Mouse (Mus musculus): ENCODE results near the gene Ism2.
"Not testable (repeated sequence)": the region's sequence is repeated elsewhere in the genome, so short reads cannot be mapped to it uniquely, and the experiment has no call there.

Gene Ism2

GRCm38 (mm10) chr12:87293934-87294333, 5.6 kb downstream of the Ism2 start:
- DNase-seq (ENCODE audit: extremely low read depth, low read depth, low spot score) = no peak

GRCm38 (mm10) chr12:87289100-87289499, 10.4 kb downstream of the Ism2 start:
- no peak for DNase-seq (ENCODE audit: extremely low read depth, low read depth, low spot score)

- DNase-seq (ENCODE audit: extremely low read depth, low read depth, low spot score) = no peak
Measured at GRCm38 (mm10) chr12:87284726-87285125, 14.8 kb downstream of the Ism2 start.

DNA sequence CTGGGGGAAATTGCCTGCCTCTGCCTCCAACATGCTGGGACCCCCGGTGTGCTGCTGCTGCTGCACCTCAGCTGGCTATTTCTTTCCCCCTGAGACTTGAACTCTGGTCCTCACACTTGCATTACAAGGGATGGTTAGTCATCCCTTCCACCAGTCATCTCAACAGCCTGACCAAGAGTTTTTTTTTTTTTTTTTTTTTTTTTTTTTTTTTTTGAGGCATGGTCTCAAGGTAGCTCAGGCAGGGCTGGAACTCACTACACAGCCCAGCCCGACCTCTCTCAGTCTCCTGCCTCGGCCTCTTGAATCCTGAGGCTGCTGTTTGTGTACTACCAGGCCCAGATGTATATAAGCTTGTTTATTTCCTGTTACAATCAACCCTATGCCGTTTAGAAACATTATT, 15.2 kb downstream of the Ism2 start:
- DNase-seq (ENCODE audit: extremely low read depth, low read depth, low spot score) = no peak

DNA sequence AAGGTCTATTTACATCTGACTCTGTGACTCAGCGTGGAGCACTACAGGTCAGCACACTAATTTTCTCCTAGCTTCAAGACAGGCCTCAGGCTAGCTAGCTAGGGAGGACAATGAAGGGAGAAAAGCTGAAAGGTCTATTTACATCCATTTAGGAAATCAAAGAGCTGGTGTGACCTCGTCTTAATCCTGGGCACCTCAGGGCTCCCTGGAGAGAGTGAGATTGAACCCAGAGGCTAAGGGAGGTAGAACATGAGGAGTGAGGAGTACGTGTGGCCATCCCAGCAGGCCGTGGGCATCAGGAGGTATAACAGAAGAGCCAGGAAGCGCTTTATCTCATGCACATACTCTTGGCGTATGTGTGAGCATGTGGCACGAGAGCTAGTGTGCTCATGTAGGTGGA, 15.8 kb downstream of the Ism2 start:
- no peak for DNase-seq (ENCODE audit: extremely low read depth, low read depth, low spot score)

DNA sequence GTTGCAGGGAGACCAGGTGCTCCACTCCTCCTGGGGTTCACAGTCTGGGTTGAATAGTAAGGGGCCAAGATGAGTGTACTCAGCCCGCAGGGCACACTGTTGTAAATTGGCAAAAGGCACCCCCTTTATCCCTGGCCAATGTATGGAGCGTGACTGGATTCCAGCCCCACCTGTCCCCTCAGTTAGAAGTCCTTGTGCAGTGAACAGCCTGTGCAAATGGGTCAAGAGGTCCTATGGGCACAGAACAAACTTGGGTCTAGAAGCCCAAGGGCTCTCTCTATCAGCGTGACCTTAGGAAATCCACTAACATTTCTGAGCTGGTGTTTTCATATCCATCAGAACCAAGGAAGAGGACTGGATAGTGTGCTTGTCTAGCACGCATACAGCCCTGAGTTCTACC, 16.8 kb downstream of the Ism2 start:
- DNase-seq (ENCODE audit: extremely low read depth, low read depth, low spot score) = no peak

DNA sequence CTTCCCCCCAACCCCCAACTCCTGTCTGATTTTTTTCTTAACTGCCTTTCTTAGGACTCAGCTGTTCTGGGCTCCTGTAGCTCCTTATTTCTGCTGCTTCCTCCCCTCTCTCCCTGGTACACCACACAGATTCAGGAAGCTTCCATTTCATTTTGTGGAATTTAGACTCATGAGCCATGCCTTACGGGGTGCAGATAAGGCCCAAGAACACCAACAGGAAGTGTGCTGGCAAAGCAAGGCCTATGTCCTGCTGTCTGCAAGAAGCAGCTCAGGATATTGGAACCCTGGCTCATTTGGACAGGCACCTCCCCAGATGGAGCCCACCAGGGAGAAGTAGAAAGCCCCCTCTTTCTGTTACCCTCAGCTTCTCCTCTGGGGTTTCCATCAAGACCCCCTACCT, 17.7 kb downstream of the Ism2 start:
- DNase-seq (ENCODE audit: extremely low read depth, low read depth, low spot score) = no peak

- DNase-seq (ENCODE audit: extremely low read depth, low read depth, low spot score) = no peak
Measured at GRCm38 (mm10) chr12:87279879-87280278, 19.6 kb downstream of the Ism2 start.

DNA sequence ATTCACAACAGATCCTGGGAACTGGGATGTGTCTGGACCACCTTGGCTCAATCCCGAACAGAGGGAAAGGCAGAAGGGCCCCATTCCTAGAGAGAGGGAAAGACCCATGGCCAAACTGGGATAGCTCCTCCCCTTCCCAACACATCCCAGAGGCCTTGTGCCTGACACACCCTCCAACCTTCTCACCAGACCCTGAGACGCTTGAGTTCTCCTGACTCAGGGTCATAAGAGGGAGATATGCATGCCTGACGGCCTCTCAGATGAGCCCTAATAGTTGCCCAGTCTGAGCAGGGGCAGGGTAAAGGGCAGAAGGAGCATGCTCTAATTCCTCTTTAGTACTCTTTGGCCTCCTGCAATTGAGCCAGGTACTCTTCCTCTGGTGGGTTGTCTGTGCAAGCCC, 20.2 kb downstream of the Ism2 start:
- no peak for DNase-seq (ENCODE audit: extremely low read depth, low read depth, low spot score)

GRCm38 (mm10) chr12:87278118-87278730, 21.3 kb downstream of the Ism2 start:
- no peak for DNase-seq (ENCODE audit: extremely low read depth, low read depth, low spot score)

DNA sequence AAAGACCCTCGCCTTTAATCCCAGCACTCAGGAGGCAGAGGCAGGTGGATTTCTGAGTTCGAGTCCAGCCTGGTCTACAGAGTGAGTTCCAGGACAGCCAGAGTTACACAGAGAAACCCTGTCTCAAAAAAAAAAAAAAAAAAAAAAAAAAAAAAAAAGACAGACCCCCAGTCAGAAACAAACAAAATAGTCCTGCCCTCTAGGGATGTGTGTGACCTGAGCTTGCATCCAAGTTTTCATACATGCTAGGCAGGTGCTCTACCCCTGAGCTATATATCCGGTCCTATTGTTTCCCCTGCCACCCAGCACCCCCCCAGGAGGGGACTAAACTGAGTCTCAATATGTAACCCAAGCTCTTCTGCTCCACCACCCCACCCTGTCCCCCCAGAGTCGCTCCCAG, 22.3 kb downstream of the Ism2 start:
- not testable (repeated sequence) for DNase-seq (ENCODE audit: extremely low read depth, low read depth, low spot score)

DNA sequence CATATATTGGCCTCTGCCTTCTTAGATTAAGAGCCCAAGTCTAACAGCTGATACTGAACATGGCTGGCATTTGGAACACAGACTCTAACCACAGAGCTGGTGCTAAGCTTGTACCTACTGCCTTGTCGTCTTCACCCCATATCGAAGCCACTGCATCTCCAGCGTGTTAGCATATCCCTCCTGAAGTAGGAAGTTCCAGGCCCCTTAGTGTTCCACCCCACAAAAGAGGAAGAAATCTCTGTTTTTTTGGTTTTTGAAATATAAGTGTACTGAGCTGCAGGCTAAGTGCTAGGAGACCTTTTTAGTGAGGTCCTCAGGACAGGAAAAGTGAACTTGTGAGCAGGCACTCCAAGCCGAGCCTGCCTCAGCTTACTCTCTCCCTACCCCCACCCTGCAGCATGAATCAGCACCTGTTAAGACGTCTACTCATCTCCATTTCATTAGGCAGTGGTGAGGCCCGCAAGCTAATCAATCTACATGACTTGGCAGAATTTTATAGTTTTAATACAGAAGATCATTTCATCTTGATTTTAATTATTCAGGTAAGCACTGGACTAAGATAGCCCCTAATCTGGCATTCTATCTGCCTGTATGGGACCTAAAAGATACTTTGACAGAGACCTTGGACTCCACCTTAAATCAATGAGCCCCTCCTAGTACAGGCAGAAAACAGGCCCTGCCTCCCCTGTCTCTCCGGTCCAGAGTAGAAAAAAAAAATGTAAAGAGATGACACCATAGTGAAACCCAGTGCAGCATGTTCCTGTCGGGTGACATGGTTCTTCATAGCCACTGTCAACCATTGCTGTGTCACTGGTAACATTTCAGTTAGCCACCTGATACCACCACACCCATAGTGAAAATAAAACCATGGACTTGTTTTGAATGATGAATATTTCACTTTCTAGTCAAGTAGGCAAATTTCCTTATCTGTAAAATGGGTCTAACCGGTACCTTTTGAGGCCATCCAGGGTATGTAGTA, 24.4 kb downstream of the Ism2 start:
- no peak for DNase-seq (ENCODE audit: extremely low read depth, low read depth, low spot score)

- DNase-seq (ENCODE audit: extremely low read depth, low read depth, low spot score) = no peak
Measured at GRCm38 (mm10) chr12:87267682-87268081, 31.8 kb downstream of the Ism2 start.

GRCm38 (mm10) chr12:87266827-87267603, 32.5 kb downstream of the Ism2 start:
- peak; percentile 36 for DNase-seq (ENCODE audit: extremely low read depth, low read depth, low spot score)

GRCm38 (mm10) chr12:87266108-87266826, 33.2 kb downstream of the Ism2 start, which contains the start of the genes Vipas39 and Ahsa1:
Gene Vipas39, minus strand, starts transcription at chr12:87266256.
Gene Ahsa1, plus strand, starts transcription at chr12:87266479.
- peak; percentile 92 for DNase-seq (ENCODE audit: extremely low read depth, low read depth, low spot score)

DNA sequence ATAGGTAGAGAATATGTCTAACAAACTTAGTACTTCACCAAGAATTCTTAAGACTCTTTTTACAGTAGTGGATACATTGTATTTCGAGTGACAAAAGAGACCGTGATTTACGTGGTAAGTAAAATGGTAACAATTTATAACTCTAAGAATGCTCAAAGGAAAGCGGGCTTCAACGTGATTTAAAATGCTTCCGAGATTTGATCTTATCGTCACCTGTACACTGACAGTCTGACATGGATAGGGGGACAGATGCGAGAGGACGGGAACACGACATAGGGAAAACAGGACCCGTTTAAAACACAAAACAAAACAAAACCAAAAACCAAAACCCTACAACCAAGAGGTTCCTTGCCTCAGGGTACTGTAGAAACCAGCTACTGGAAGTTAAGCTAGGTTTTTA, 34.1 kb downstream of the Ism2 start:
- no peak for DNase-seq (ENCODE audit: extremely low read depth, low read depth, low spot score)

DNA sequence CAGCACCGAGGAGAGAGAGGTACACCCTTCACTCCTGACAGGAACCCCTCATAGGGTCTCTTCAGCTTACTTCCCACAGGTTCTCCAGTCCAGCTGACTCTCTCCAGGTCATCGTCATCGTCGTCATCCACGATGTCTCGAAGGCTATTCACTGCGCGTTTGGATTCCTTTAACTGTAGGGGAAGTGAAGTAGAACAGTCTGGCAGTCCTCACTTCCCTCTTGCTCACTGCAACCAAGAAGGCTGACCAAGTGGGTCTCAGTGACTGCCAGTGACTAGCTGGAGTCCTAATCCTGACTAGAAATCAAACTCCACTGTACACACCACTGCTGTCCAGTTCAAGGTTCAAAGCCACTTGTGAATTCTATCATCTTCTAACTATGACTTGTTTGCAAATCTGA, 38.9 kb downstream of the Ism2 start:
- no peak for DNase-seq (ENCODE audit: extremely low read depth, low read depth, low spot score)

DNA sequence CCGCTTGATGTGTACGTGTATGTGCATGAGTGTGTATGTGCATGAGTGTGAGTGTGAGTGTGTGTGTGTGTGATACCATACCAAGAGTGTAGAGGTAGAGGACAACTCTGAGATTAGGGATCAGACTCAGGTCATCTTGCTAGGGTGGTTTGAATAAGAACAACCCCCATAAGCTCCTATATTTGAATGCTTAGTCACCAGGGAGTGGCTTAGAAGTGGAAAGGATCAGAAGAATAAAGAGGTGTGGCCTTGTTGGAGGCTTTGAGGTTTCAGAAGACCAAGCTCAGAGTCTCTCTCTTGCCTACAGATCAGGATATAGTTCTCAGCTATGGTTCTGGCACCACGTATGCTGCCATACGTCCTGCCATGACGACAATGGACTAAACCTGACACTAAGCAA, 42.9 kb downstream of the Ism2 start:
- no peak for DNase-seq (ENCODE audit: extremely low read depth, low read depth, low spot score)

DNA sequence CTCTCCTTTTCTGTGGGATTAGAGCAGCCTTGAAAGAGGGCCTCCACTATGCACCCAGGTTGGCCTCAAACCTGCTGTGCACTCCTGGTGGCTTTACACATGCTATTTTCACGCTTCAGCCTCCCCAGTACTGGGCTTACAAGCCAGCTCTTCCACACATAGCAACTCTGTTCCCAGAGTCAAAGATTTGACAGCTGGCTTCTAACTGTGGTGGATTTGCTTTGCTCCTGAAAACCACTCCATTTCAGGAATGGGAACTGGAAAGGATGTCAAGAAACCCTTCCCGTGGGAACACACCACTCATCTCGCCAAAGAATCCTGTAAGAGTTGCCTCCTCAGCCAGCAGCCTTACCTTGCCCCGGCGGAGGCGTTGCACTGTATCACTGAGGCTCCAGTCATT, 45.6 kb downstream of the Ism2 start:
- no peak for DNase-seq (ENCODE audit: extremely low read depth, low read depth, low spot score)

DNA sequence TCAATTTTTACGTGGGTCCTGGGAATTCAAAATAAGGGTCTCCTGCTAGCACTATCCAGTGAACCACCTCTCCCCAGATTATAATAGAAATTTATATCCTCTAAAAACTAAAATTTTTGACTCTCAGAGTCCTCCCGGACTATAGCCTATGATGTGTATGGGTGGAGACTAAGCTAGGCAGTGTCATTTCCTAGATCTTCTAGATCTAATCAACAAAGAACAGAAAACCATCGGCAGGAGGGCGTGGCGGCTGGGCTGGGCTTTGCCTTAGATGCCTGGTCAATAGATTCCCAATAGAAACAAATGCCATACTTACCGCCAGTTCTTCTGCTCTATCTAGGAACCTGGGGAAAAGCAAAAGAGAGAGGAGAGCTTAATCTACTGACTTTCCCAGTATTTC, 49.3 kb downstream of the Ism2 start:
- DNase-seq (ENCODE audit: extremely low read depth, low read depth, low spot score) = no peak

DNA sequence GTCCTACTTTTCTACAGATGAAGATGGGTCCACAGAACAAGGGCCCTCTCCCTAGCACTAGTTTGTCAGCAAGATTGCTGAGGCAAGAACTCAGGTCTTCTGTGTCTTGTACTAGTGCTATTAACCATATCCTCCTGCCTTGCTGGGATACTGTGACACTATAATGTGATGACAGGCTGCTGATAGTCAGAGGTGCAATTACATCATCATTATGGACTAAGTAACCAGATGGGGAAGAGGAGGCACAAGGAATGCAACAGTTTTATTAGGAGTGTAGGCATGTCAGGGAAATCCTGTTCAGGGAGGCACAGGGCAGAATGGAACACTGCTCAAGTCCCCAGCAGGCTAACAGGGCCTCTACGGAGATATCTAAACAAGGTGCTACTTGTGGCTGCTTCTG, 60.9 kb downstream of the Ism2 start, which contains the start of gene Noxred1:
Gene Noxred1 (minus strand): TSS at position 101 of the 400 bp plus-strand sequence.
- no peak for DNase-seq (ENCODE audit: extremely low read depth, low read depth, low spot score)

Measured in fat pad, adult 2 months (tissue).